Mouse (Mus musculus) cerebellum, adult 18-20 months (tissue): ENCODE data around the gene Gm2016.
"Not testable (repeated sequence)": the region's sequence is repeated elsewhere in the genome, so short reads cannot be mapped to it uniquely, and the experiment has no call there.

Experiments
- DNase-seq, 2 experiments: peaks; one replicate each; pipeline ENCODE4 v3.0.0; 2021

Gene Gm2016

DNA sequence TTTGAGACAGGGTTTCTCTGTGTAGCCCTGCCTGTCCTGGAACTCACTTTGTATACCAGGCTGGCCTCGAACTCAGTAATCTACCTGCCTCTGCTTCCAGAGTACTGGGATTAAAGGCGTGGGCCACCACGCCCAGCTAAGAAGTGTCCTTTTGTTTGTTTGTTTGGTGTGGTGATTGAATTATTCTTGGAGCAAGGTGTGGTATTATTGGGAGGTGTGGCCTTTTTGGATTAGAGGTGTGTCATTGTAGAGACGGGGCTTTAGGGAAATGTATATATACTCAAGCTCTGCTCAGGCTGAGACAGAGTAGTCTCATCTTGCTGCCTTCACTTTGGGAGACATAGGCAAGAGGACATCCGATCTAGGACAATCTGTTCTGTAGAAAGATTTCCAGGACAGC lies at the start of gene Gm2016:
TSS of gene Gm2016 (plus strand) at position 301 of the 400 bp plus-strand sequence.
- DNase-seq, result not testable (repeated sequence)

DNA sequence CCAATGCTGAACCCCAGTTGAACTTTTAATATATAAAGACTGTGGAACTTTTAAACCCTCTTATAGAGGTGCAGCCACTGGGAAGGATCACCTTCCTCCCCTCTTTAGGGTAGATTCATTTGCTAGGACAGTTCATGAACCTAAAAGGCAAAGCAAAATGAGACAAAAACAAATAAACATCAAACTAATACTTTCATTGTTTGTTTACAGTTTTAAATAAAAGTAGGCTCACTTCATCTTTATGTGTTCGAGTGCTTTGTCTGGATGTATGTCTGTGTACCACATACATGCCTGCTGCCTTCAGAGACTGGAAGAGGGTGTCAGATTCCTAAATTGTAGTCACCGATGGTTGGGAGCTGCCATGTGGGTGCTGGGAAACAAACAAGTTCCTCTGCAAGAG lies 31.6 kb upstream of the Gm2016 start, which contains the start of gene Gm2001:
TSS of gene Gm2001 (minus strand) at position 101 of the 400 bp plus-strand sequence.
- DNase-seq, result not testable (repeated sequence)

DNA sequence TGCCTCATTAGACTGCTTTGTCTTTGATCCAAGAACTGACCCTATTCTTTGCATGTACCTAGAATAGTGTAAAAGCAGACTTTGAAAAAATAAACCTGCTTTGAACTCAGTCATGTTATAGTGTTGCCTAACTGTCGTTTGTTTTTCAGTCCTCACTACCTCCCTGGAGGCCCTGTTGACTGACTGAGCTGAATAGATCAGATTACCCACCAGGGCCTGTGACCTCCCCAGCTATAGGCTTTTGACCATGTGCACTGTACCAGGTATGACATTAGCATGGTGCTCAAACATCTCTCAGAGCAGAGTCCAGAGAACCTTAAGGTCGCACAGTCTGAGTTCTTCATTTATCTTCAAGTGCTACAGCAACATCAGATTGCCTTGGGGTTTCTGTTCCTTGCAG lies 23.2 kb upstream of the Gm2016 start:
- not testable (repeated sequence) for DNase-seq

DNA sequence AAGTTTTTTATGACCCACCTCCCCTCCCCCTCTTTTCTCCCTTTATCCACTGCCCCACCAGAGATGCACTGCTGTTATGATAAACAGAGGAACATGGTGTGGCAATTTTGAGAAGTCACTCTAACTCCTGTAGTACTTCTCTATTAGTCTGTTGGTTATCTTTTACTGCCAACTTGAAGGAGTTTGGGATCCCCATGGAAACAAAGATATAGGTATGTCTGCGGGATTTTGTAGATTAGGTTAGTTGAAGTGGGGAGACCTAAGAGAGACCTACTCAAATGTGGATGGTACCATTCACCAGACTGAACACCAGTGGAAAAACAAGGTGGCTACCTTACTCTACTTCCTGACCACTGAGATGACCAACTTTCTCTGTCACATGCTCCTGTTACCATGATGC lies 17.8 kb upstream of the Gm2016 start:
- not testable (repeated sequence) for DNase-seq

DNA sequence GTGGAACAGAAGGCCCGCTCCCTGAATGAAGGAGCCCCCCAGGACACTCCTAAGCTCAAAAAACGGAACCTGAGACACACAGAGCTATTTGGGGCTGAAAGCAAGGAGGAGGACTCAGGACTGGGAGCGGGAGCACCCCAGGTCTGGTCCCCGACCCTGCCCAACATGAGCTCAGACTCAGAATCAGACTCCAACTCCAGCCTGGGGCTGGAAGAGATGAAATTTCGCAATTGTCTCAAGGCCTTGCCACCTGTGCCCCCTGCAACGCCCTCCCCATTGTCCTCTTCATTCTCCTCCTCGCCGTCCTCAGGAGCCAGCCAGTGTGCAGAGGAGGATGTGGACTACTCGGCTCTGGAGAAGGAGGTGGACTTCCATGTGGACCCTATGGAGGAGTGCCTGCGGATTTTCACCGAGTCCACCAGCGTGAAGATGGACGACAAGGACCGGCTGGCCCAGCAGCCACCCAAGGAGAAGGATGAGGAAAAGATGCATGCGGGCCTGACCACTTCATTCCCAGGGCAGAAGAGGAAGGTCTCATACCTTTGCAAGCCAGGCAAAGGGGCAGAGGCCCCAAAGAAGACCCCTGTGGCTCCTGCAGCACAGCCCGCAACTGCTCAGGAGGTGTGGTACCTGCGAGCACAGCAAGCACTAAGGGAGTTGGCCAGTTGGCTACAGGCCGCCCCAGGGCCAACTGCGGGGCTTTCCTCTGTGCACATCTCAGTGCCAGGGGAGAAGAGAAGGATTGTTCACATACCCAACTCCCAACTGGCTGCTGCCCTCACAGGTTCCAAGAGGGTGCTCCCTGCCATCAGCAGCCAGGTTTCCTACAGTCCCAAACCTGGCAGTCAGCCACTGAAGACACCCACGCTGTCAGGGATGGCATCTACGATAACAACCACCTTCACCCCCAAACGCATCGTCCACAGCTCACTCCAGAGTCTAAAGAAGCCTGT lies 11.9 kb upstream of the Gm2016 start:
- DNase-seq, result peak in 1 of 2 experiments; percentile 2

DNA sequence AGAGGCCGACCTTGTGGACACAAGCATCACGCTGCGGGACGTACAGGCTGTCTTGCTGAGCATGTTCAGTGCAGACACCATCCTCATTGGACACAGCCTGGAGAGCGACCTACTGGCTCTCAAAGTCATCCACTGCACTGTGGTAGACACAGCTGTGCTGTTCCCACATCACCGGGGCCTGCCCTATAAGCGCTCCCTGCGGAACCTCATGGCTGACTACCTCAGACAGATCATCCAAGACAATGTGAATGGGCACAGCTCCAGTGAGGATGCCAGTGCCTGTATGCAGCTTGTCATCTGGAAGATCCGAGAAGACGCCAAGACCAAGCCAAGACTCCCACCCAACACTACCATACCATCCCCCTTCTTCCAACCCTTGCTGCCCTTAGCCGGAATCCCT lies 10.2 kb upstream of the Gm2016 start:
- not testable (repeated sequence) for DNase-seq

DNA sequence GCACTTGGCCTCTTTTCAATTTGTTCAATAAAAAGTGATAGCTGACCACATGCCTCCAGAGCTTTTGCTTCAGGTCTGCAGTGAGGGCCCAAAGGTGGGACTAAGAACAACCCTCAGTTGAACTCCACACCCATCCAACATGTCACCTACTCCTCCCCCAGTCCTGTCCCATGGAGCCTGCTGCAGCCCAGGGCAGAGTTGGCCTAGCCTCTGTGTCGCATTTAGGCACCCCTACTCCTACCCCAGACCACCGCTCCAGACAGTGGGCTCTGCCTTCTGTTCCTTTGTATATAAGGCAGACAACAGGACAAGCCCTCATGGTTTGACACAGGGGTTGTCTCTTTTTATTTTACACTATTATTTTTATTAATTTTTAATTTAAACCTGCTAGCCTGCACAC lies 9.8 kb upstream of the Gm2016 start:
- not testable (repeated sequence) for DNase-seq

DNA sequence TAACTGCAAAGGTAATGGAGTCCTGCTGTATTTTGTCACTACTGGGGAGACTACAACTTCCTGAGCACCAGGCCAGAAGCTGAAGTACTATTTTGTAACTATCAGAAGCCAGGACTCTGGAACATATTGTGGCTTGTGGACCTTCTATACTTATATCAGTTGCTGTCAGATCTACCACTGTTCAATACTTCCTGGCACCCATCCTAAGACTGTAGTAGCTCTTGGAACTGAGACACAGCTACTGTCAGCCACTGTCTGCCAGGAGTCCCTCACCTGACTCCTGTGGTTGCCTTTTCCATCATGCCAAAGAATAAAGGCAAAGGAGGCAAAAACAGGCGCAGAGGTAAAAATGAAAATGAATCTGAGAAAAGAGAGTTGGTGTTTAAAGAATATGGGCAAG lies 21.2 kb downstream of the Gm2016 start, which contains the start of gene Gm2022:
TSS of gene Gm2022 (plus strand) at position 301 of the 400 bp plus-strand sequence.
- not testable (repeated sequence) for DNase-seq

DNA sequence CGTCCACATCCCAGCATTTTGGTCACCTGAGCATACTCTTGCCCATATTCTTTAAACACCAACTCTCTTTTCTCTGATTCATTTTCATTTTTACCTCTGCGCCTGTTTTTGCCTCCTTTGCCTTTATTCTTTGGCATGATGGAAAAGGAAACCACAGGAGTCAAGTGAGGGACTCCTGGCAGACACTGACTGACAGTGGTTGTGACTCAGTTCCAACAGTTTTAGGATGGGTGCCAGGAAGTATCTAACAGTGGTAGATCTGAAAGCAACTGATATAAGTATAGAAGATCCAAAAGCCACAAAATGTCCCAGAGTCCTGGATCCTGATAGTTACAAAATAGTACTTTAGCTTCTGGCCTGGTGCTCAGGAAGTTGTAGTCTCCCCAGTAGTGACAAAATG lies 45.8 kb downstream of the Gm2016 start, which contains the start of gene Gm2035:
TSS of gene Gm2035 (minus strand) at position 137 of the 400 bp plus-strand sequence.
- DNase-seq, result not testable (repeated sequence)
